ENCODE assay signal across 8 mouse cellular contexts in the genomic region with DNA sequence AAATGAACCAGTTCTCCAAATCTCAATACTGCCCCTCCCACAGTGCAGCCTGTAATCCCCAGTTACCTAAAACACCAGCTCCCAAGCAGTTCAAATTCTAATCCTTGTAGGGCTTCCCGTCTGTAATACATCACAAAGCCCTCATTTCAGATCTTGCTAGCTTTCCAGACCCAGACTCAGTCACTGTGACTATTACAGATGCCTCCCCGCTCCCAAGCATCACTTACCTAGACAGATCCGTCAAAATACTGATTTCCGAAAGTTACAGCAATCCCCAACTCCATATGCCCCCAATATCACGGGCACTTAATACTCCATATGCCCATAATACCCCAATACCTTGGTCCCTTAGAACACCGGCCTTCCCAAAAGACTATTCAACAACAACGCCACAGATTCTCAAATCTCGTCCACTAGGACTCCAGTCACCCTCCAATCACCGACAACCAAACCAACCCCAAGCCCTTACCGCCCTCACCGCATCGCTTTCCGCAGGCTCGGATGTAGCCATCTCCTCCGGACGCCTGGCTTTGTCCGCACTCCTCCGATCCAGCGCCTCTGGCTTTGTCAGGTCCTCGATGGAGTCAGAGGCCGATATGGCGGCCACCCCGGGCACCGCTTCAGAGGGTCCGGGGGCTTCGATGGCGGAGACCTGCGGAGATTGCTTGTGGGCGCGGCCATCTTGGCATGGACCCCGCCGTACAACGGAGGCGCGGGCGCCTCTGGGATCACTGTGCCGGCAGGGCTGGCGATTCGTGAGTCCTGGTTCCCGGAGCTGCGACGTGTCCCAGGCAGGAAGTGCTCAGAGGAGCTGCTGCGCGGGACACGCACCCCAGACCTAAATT. TPM values are rescaled to one million over a fixed set of nuclear protein-coding genes. Genes with fewer than 3 reads are reported as not detected.
DNase-seq lines count a peak whose midpoint lies in the region; ATAC-seq and TF ChIP-seq lines count a peak whose summit lies in the region.

No protein-coding gene starts in this region.

- 10% methylated on average over 45 of the region's 45 CpGs for WGBS in thymus, adult 2 months
- under 1% methylated on average over 45 of the region's 45 CpGs for WGBS in heart, embryonic 12.5 days
- under 1% methylated on average over 45 of the region's 45 CpGs for WGBS in kidney, embryonic 16.5 days
- under 1% methylated on average over 45 of the region's 45 CpGs for WGBS in limb, embryonic 15.5 days
- WGBS in stomach, embryonic 16.5 days, result under 1% methylated on average over 45 of the region's 45 CpGs

- H3K4me3 ChIP-seq in thymus, adult 2 months (ENCODE audit: control insufficient read depth, insufficient read depth, low read length), result peak overlapping the region; percentile 20; the same call in 1 of the 2 replicates
- H3K4me3 ChIP-seq in heart, embryonic 12.5 days, result peak overlapping the region; percentile 72
- peak overlapping the region; percentile 83 for H3K4me3 ChIP-seq in kidney, embryonic 16.5 days (ENCODE audit: low read length)
- peak overlapping the region; percentile 77 for H3K4me3 ChIP-seq in limb, embryonic 15.5 days
- peak overlapping the region; percentile 43 for H3K4me3 ChIP-seq in myocyte
- H3K4me3 ChIP-seq in stomach, embryonic 16.5 days (replicated peaks; ENCODE audit: low read length), result peak overlapping the region; percentile 62

- no peaks in the 10 kb centered on the region for H3K4me1 ChIP-seq in thymus, adult 2 months (replicated peaks; ENCODE audit: control insufficient read depth, insufficient read depth, low read length)
- H3K4me1 ChIP-seq in heart, embryonic 12.5 days (replicated peaks), result peaks cover 17% of the 10 kb centered on the region
- H3K4me1 ChIP-seq in kidney, embryonic 16.5 days (ENCODE audit: insufficient read depth, low read length), result peaks cover 15% of the 10 kb centered on the region
- peaks cover 6% of the 10 kb centered on the region for H3K4me1 ChIP-seq in limb, embryonic 15.5 days
- peaks cover 9% of the 10 kb centered on the region; the same call in 1 of the 2 replicates for H3K4me1 ChIP-seq in stomach, embryonic 16.5 days (ENCODE audit: control insufficient read depth, insufficient read depth, low read length)

- H3K9ac ChIP-seq in heart, embryonic 12.5 days, result peak overlapping the region; percentile 78
- peak overlapping the region; percentile 89 for H3K9ac ChIP-seq in kidney, embryonic 16.5 days (replicated peaks; ENCODE audit: low read length)
- H3K9ac ChIP-seq in limb, embryonic 15.5 days, result peak overlapping the region; percentile 75
- peak overlapping the region; percentile 79 for H3K9ac ChIP-seq in stomach, embryonic 16.5 days (ENCODE audit: low read length)

- no peaks in the 10 kb centered on the region; the same call in 1 of the 2 replicates for H3K27me3 ChIP-seq in thymus, adult 2 months (ENCODE audit: control insufficient read depth, insufficient read depth, low read length)
- no peaks in the 10 kb centered on the region for H3K27me3 ChIP-seq in heart, embryonic 12.5 days (replicated peaks)
- no peaks in the 10 kb centered on the region for H3K27me3 ChIP-seq in kidney, embryonic 16.5 days (ENCODE audit: insufficient read depth, low read length)
- no peaks in the 10 kb centered on the region for H3K27me3 ChIP-seq in limb, embryonic 15.5 days
- H3K27me3 ChIP-seq in myocyte (ENCODE audit: control insufficient read depth, insufficient read depth, insufficient read length), result no peaks in the 10 kb centered on the region
- no peaks in the 10 kb centered on the region for H3K27me3 ChIP-seq in stomach, embryonic 16.5 days (ENCODE audit: control insufficient read depth, insufficient read depth, low read length)

- peak overlapping the region; percentile 71 for H3K4me2 ChIP-seq in heart, embryonic 12.5 days
- peak overlapping the region; percentile 75 for H3K4me2 ChIP-seq in kidney, embryonic 16.5 days (replicated peaks; ENCODE audit: low read depth, low read length)
- H3K4me2 ChIP-seq in limb, embryonic 15.5 days, result peak overlapping the region; percentile 46
- peak overlapping the region; percentile 72 for H3K4me2 ChIP-seq in myocyte (ENCODE audit: low read depth)
- H3K4me2 ChIP-seq in stomach, embryonic 16.5 days (ENCODE audit: low read depth, low read length), result peak overlapping the region; percentile 61

- no peaks in the 10 kb centered on the region for H3K9me3 ChIP-seq in heart, embryonic 12.5 days (replicated peaks)
- H3K9me3 ChIP-seq in kidney, embryonic 16.5 days (ENCODE audit: low read length), result no peaks in the 10 kb centered on the region
- no peaks in the 10 kb centered on the region for H3K9me3 ChIP-seq in limb, embryonic 15.5 days
- H3K9me3 ChIP-seq in stomach, embryonic 16.5 days (replicated peaks; ENCODE audit: control insufficient read depth, low read length), result no peaks in the 10 kb centered on the region

- H3K27ac ChIP-seq in thymus, adult 2 months (ENCODE audit: control insufficient read depth, insufficient read depth, low read length), result no peak overlapping the region
- peak overlapping the region; percentile 69 for H3K27ac ChIP-seq in heart, embryonic 12.5 days (ENCODE audit: poor library complexity, severe bottlenecking)
- H3K27ac ChIP-seq in kidney, embryonic 16.5 days (ENCODE audit: low read length), result peak overlapping the region; percentile 76
- peak overlapping the region; percentile 96 for H3K27ac ChIP-seq in limb, embryonic 15.5 days
- peak overlapping the region; percentile 91 for H3K27ac ChIP-seq in stomach, embryonic 16.5 days (ENCODE audit: low read length)

- H3K79me2 ChIP-seq in myocyte (ENCODE audit: control insufficient read depth, insufficient read depth), result no peaks in the 10 kb centered on the region

- peak; percentile 2 for DNase-seq in thymus, adult 2 months
- DNase-seq in thymus, adult 18-20 months, result no peak
- peak; percentile 57 for DNase-seq in fibroblast of lung, adult 2 months (ENCODE audit: low read depth)

- peak overlapping the region; percentile 15 for H3ac ChIP-seq in myocyte (ENCODE audit: control insufficient read depth, insufficient read length)

- H3K36me3 ChIP-seq in thymus, adult 2 months (ENCODE audit: control insufficient read depth, insufficient read depth, low read length), result no peaks in the 10 kb centered on the region
- peaks cover 13% of the 10 kb centered on the region for H3K36me3 ChIP-seq in heart, embryonic 12.5 days
- H3K36me3 ChIP-seq in kidney, embryonic 16.5 days (ENCODE audit: insufficient read depth, low read length), result peaks cover 13% of the 10 kb centered on the region
- H3K36me3 ChIP-seq in limb, embryonic 15.5 days, result peaks cover 19% of the 10 kb centered on the region
- H3K36me3 ChIP-seq in myocyte (ENCODE audit: control insufficient read depth, insufficient read depth), result peaks cover 6% of the 10 kb centered on the region
- peaks cover 9% of the 10 kb centered on the region; the same call in 1 of the 2 replicates for H3K36me3 ChIP-seq in stomach, embryonic 16.5 days (ENCODE audit: control insufficient read depth, insufficient read depth, low read length)

- ATAC-seq in heart, embryonic 12.5 days (ENCODE audit: insufficient number of reproducible peaks, low FRiP score), result peak; percentile 93
- ATAC-seq in kidney, embryonic 16.5 days (ENCODE audit: low FRiP score, low TSS enrichment), result peak; percentile 98
- peak; percentile 93 for ATAC-seq in limb, embryonic 15.5 days (ENCODE audit: insufficient number of reproducible peaks, low FRiP score, low TSS enrichment, low read depth)
- ATAC-seq in stomach, embryonic 16.5 days (ENCODE audit: insufficient read depth, low FRiP score), result peak; percentile 96

- no peak for TF ChIP-seq CTCF in thymus, adult 2 months (IDR thresholded peaks at IDR 0.05; ENCODE audit: borderline replicate concordance, control insufficient read depth, extremely low read depth, insufficient read depth, low read length, poor library complexity)

- no peak for TF ChIP-seq POLR2A in thymus, adult 2 months (IDR thresholded peaks at IDR 0.05; ENCODE audit: control insufficient read depth, extremely low read depth, insufficient read depth, low read length, poor library complexity)
- peak; percentile 72 for TF ChIP-seq POLR2A in myocyte (IDR thresholded peaks at IDR 0.05; ENCODE audit: insufficient read length, low read depth)

TF ChIP-seq in myocyte, 11 proteins besides CTCF, POLR2A, EP300 and RAD21 (continues in another document):
- TF ChIP-seq CEBPB (IDR thresholded peaks at IDR 0.05; ENCODE audit: insufficient read depth, poor library complexity, severe bottlenecking), result no peak
- no peak for TF ChIP-seq SRF (IDR thresholded peaks at IDR 0.05; ENCODE audit: control insufficient read depth, insufficient read length, low read depth)
- no peak for TF ChIP-seq MYOG (IDR thresholded peaks at IDR 0.05; ENCODE audit: control insufficient read depth in 1 of 3, insufficient read depth in 1 of 3, insufficient read length in 2 of 3, low read depth in 2 of 3)
- TF ChIP-seq E2F4 (IDR thresholded peaks at IDR 0.05; ENCODE audit: insufficient read depth), result no peak
- no peak for TF ChIP-seq TCF12 (IDR thresholded peaks at IDR 0.05; ENCODE audit: insufficient read depth, poor library complexity, severe bottlenecking)
- no peak for TF ChIP-seq POLR2AphosphoS2 (IDR thresholded peaks at IDR 0.05; ENCODE audit: insufficient read length, low read depth)

RNA-seq across cellular contexts. Expression of gene Zfp37, which starts 22.8 kb away (rescaled TPM):
- 0.04 and 0.12 TPM in 2 replicates for polyA plus RNA-seq in thymus, adult 2 months (2012; rRNA removed)
- polyA plus RNA-seq in heart, embryonic 12.5 days (2016; fragmentation: Nextera tagmentation; extraction: Ambion mirVana), result 8.9 and 9.7 TPM in 2 replicates
- polyA plus RNA-seq in kidney, embryonic 16.5 days (2015; fragmentation: Nextera tagmentation; extraction: Ambion mirVana), result 10.8 and 12.0 TPM in 2 replicates
- polyA plus RNA-seq in limb, embryonic 15.5 days (2015; fragmentation: Nextera tagmentation; extraction: Ambion mirVana), result 9.4 and 10.5 TPM in 2 replicates
- polyA plus RNA-seq in myocyte (2012; fragmentation: generic; extraction: Trizol), result 0.46 TPM
- polyA plus RNA-seq in stomach, embryonic 16.5 days (2015; fragmentation: Nextera tagmentation; extraction: Ambion mirVana), result 6.6 and 7.7 TPM in 2 replicates

RNA-seq across cellular contexts. Expression of gene Slc31a2, which starts 54.3 kb away (rescaled TPM):
- polyA plus RNA-seq in thymus, adult 2 months (2012; rRNA removed), result 19.0 and 21.6 TPM in 2 replicates
- polyA plus RNA-seq in heart, embryonic 12.5 days (2016; fragmentation: Nextera tagmentation; extraction: Ambion mirVana), result 16.7 and 16.9 TPM in 2 replicates
- polyA plus RNA-seq in kidney, embryonic 16.5 days (2015; fragmentation: Nextera tagmentation; extraction: Ambion mirVana), result 30.7 and 31.9 TPM in 2 replicates
- polyA plus RNA-seq in limb, embryonic 15.5 days (2015; fragmentation: Nextera tagmentation; extraction: Ambion mirVana), result 49.7 and 51.4 TPM in 2 replicates
- polyA plus RNA-seq in myocyte (2012; fragmentation: generic; extraction: Trizol), result 4.2 TPM
- 28.0 and 28.3 TPM in 2 replicates for polyA plus RNA-seq in stomach, embryonic 16.5 days (2015; fragmentation: Nextera tagmentation; extraction: Ambion mirVana)

RNA-seq across cellular contexts. Expression of gene Mup21, which starts 57.4 kb away (rescaled TPM):
- not detected in 2 replicates for polyA plus RNA-seq in thymus, adult 2 months (2012; rRNA removed)
- polyA plus RNA-seq in heart, embryonic 12.5 days (2016; fragmentation: Nextera tagmentation; extraction: Ambion mirVana), result not detected in 2 replicates
- not detected in 2 replicates for polyA plus RNA-seq in kidney, embryonic 16.5 days (2015; fragmentation: Nextera tagmentation; extraction: Ambion mirVana)
- polyA plus RNA-seq in limb, embryonic 15.5 days (2015; fragmentation: Nextera tagmentation; extraction: Ambion mirVana), result not detected in 2 replicates
- not detected for polyA plus RNA-seq in myocyte (2012; fragmentation: generic; extraction: Trizol)
- polyA plus RNA-seq in stomach, embryonic 16.5 days (2015; fragmentation: Nextera tagmentation; extraction: Ambion mirVana), result not detected in 2 replicates

Comparison
In these comparisons a context has a peak if more than half of its experiments do, and no peak if none do; other contexts are left out.
1. DNase-seq: peak in thymus, adult 2 months (single experiment) and fibroblast of lung, adult 2 months (single experiment); none in thymus, adult 18-20 months (0 of 2).
2. H3K4me3 ChIP-seq: peak in every context shown above with its lines; median percentile 83 in kidney, embryonic 16.5 days; 77 in limb, embryonic 15.5 days; 72 in heart, embryonic 12.5 days; 62 in stomach, embryonic 16.5 days; 43 in myocyte; 20 in thymus, adult 2 months.
3. Peak in every context shown above with its lines, with median percentiles within 50 percentile points of each other: ATAC-seq, H3K4me2 ChIP-seq and H3K9ac ChIP-seq.